Mouse (Mus musculus): ENCODE data around the gene Cnot3. TPM values are rescaled to one million over a fixed set of nuclear protein-coding genes. Genes with fewer than 3 reads are reported as not detected.
"Not testable (repeated sequence)": the region's sequence is repeated elsewhere in the genome, so short reads cannot be mapped to it uniquely, and the experiment has no call there.

Cnot3 gene
- 48.7 and 57.8 TPM in 2 replicates for polyA plus RNA-seq (2015; fragmentation: Nextera tagmentation; extraction: Ambion mirVana)

DNA sequence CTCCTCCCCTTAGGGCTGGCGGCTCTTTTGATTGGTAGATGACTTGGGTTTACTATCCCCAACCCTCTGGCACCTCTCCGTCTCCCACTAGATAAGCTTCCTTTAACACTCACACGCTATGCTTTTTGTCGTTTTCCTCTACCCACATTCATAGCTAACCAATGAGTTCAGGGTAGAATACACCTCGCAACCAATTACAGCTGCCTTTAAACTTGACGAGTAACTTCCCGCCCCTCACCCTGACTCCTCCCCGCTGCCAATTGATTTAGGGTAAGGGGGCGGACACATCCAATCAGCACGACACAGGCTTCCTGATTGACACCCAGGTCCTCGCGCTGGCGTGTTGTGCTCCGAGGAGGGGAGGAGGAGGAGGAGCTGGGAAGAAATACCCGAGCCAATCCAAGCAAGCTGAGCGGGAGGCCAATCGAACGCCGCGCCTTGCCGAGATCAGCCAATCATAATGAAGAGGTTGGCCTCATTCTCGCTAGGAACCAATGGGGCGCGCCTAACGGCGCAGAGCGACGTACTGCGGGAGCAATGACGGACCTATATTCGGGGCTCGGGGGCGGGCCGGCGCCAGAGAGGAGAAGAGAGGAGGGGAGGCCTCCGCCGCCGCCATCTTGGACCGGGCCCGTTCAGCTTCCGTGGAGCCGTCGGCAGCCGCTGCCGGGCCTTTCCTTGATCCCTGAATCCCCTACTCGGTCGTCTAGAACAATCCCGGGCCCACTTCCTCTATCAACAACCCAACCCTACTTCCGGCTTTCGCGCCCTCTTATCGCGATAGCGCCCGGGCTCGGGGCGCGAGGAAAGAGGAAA is at the start of gene Cnot3:
Gene Cnot3 (plus strand): TSS at position 597 of the 816 bp plus-strand sequence.
- Histone ChIP-seq H3K27ac (peak within 1 kb of the TSS; percentile 97), H3K9me3 (no peaks in the 10 kb centered on the region), H3K27me3 (no peaks in the 10 kb centered on the region), H3K4me2 (replicated peaks) (peak within 1 kb of the TSS; percentile 91), H3K9ac (replicated peaks) (peak within 1 kb of the TSS; percentile 98), H3K4me1 (replicated peaks) (peaks cover 41% of the 10 kb centered on the region), H3K4me3 (replicated peaks) (peak within 1 kb of the TSS; percentile 98), H3K36me3 (peaks cover 32% of the 10 kb centered on the region)
- under 1% methylated on average over 56 of the region's 58 CpGs for WGBS
- ATAC-seq: peak; percentile 99

DNA sequence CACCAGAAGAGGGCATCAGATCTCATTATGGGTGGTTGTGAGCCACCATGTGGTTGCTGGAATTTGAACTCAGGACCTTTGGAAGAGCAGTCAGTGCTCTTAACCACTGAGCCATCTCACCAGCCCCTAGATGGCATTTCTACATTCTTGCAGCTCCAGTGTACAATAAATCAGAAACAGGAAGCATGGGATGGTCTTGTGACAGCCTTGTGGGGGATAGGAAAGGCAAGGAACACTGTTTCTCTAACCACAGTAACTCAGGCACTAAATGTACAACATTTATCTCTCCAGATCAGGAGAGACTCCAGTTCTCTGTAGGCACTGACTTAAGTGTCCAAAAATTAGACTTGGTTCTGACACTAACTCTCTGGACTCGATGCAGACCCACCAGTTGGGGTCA is 47.3 kb upstream of the Cnot3 start:
- not testable (repeated sequence) for H3K9me3 ChIP-seq; H3K27me3 ChIP-seq; H3K36me3 ChIP-seq; H3K4me2 ChIP-seq (replicated peaks); H3K4me1 ChIP-seq (replicated peaks); ATAC-seq; H3K9ac ChIP-seq (replicated peaks); H3K27ac ChIP-seq; H3K4me3 ChIP-seq (replicated peaks)
- 70% methylated on average over 1 of the region's 1 CpGs for WGBS

DNA sequence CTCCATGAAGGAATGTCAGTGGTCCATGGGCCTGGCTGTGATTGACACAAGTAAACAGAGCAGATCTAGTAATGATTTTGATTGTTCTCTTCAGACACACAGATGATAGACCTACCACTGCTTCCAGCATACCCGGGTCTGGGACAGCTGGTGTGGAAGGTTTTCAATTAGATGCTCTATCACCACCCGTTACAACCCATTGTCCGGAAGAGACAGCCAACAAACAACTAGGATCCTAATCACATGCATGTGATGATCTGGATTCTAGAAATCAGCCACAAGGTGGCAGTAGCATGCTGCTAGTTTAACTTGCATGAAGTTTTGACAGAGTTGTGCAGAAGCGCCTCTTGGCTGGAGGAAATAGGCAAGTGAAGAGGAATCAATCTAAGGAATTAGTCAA is 43.9 kb upstream of the Cnot3 start:
- H3K27me3 ChIP-seq: no peaks in the 10 kb centered on the region
- H3K9me3 ChIP-seq: no peaks in the 10 kb centered on the region
- no peak overlapping the region for H3K4me2 ChIP-seq (replicated peaks)
- no peaks in the 10 kb centered on the region for H3K36me3 ChIP-seq
- no peaks in the 10 kb centered on the region for H3K4me1 ChIP-seq (replicated peaks)
- WGBS: 16% methylated on average over 4 of the region's 4 CpGs
- peak; percentile 71 for ATAC-seq
- 0 out of 2 replicates have a peak overlapping the region, but pooled peaks have one; percentile 32 for H3K9ac ChIP-seq (replicated peaks)
- no peak overlapping the region for H3K27ac ChIP-seq
- no peak overlapping the region for H3K4me3 ChIP-seq (replicated peaks)

DNA sequence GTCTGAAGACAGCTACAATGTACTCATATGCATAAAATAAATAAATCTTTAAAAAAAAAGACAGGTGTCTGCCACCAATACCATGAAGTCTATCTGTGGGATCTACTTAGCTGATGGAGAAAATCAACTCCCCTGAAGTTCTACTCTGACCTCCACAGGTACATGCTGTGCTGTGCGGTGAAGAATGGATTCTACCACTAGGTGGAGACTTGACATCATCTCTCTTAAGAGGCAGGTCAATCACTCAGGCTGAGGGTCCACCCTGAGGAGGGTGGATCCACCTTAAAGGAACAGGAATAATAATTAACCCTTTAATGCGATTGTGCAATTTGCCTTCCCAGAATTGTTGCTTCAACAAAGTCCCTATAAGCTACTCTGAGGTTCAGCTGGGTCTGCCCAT is 38.3 kb upstream of the Cnot3 start:
- ATAC-seq: no peak
- Histone ChIP-seq H3K9me3 (no peaks in the 10 kb centered on the region), H3K9ac (replicated peaks) (no peak overlapping the region), H3K36me3 (no peaks in the 10 kb centered on the region), H3K4me2 (replicated peaks) (no peak overlapping the region), H3K4me1 (replicated peaks) (no peaks in the 10 kb centered on the region), H3K4me3 (replicated peaks) (no peak overlapping the region), H3K27me3 (no peaks in the 10 kb centered on the region), H3K27ac (no peak overlapping the region)
- WGBS: 24% methylated on average over 2 of the region's 2 CpGs

DNA sequence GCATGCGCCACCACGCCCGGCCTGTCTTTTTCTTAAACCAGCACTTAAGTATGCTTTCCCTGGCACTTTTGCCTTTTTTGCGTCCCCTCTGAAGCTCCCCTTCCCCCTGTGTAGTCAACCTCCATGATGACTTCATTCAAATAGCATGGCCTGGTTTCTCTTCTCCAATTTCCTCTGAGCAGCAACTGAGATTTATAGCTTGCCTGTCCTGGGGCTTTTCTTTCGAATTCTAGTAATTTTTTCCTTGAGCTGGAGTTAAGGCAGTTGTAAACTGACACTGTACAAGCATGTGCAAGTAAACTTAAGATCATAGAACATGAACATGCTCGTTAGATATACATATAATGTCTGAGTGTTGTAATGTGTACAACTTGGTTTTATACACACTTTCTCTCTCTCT is 37.7 kb upstream of the Cnot3 start:
- no peaks in the 10 kb centered on the region for H3K36me3 ChIP-seq
- no peak overlapping the region for H3K4me2 ChIP-seq (replicated peaks)
- no peaks in the 10 kb centered on the region for H3K4me1 ChIP-seq (replicated peaks)
- H3K9ac ChIP-seq (replicated peaks): no peak overlapping the region
- H3K27ac ChIP-seq: no peak overlapping the region
- ATAC-seq: no peak
- H3K4me3 ChIP-seq (replicated peaks): no peak overlapping the region
- WGBS: 85% methylated on average over 6 of the region's 6 CpGs
- no peaks in the 10 kb centered on the region for H3K27me3 ChIP-seq
- H3K9me3 ChIP-seq: no peaks in the 10 kb centered on the region

DNA sequence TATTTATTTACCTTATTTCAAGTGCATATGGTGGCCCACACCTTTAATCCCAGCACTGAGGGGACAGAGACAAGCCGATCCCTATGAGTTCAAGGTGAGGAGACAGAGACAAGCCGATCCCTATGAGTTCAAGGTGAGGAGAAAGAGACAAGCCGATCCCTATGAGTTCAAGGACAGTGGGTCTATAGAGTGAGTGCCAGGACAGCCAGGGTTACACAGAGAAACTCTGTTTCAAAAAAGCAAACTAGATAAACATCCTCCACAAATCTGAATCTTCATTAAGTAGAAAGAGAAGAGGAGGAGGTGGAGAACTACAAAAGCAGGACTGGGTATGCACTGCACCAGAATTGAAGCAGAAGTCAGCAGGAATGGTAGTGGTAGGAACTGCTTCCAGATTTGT is 36.4 kb upstream of the Cnot3 start:
- ATAC-seq: no peak
- H3K27me3 ChIP-seq: no peaks in the 10 kb centered on the region
- no peak overlapping the region for H3K27ac ChIP-seq
- no peaks in the 10 kb centered on the region for H3K9me3 ChIP-seq
- H3K4me3 ChIP-seq (replicated peaks): no peak overlapping the region
- H3K9ac ChIP-seq (replicated peaks): no peak overlapping the region
- 88% methylated on average over 3 of the region's 3 CpGs for WGBS
- no peaks in the 10 kb centered on the region for H3K36me3 ChIP-seq
- H3K4me1 ChIP-seq (replicated peaks): no peaks in the 10 kb centered on the region
- no peak overlapping the region for H3K4me2 ChIP-seq (replicated peaks)

DNA sequence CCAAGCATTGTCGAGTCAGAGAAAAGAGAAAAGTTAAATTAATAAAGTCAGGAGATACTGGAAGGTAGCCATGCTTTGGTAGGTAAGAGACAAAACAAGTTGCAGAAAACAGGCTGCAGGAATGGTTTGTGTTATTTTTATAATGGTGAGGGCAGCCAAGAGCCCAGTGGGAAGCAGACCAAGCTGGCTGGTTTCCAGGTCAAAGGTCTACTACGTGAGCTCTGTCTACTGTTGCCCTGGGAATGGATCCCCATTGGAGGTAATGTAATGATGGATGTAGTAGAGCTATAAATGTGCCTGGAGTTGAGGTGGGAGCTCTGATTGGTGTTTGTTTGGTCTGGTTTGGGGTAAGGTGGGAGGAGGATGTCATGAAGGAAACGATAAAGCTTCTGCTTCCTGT is 36.0 kb upstream of the Cnot3 start:
- no peaks in the 10 kb centered on the region for H3K27me3 ChIP-seq
- no peak overlapping the region for H3K27ac ChIP-seq
- H3K9ac ChIP-seq (replicated peaks): no peak overlapping the region
- H3K4me3 ChIP-seq (replicated peaks): no peak overlapping the region
- no peaks in the 10 kb centered on the region for H3K4me1 ChIP-seq (replicated peaks)
- 79% methylated on average over 3 of the region's 3 CpGs for WGBS
- no peaks in the 10 kb centered on the region for H3K9me3 ChIP-seq
- ATAC-seq: no peak
- no peaks in the 10 kb centered on the region for H3K36me3 ChIP-seq
- H3K4me2 ChIP-seq (replicated peaks): no peak overlapping the region

DNA sequence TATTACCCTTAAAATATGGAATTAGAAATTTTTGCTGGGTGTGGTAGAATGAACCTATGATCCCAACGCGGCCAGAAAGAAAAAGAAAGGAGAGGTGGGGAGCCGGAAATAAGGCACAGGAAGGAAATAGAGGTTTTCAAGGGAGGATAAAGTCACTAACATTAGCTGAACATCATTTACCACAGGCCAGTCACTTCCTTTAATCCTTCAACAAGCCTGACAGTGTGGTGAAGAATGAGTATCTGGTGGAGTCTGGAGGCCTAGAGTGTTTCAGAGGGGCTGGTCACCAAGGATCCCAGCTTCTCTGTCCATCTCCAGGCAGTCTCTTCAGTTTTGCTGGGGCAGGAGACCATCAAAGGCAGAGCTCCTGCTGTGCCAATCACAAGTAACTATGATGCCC is 34.6 kb upstream of the Cnot3 start:
- H3K4me3 ChIP-seq (replicated peaks): no peak overlapping the region
- no peak for ATAC-seq
- H3K27me3 ChIP-seq: no peaks in the 10 kb centered on the region
- H3K9me3 ChIP-seq: no peaks in the 10 kb centered on the region
- H3K4me1 ChIP-seq (replicated peaks): no peaks in the 10 kb centered on the region
- no peak overlapping the region for H3K27ac ChIP-seq
- H3K36me3 ChIP-seq: no peaks in the 10 kb centered on the region
- H3K4me2 ChIP-seq (replicated peaks): no peak overlapping the region
- no peak overlapping the region for H3K9ac ChIP-seq (replicated peaks)
- WGBS: 91% methylated on average over 3 of the region's 3 CpGs

DNA sequence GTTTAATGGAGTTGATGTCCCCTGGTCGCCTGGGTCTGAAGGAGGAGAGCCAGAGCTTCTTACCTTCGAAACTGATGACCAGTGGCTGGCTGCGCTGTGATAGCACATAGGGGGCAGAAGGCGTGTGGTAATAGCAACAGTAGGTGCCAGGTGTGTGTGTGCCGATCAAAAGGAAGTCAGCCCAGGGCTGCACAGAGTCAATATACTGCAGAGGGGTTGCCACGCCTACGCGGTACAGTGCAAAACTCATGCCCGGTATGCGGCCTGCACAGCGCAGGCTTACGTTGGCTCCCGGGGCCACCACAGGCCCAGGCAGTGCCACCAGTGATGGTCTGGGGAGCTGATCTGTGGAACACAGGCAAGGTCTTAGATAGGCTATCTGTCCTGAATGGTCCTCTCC is 34.1 kb upstream of the Cnot3 start:
- Histone ChIP-seq H3K36me3 (no peaks in the 10 kb centered on the region), H3K27ac (no peak overlapping the region), H3K9me3 (no peaks in the 10 kb centered on the region), H3K9ac (replicated peaks) (no peak overlapping the region), H3K27me3 (no peaks in the 10 kb centered on the region), H3K4me2 (replicated peaks) (no peak overlapping the region), H3K4me3 (replicated peaks) (no peak overlapping the region), H3K4me1 (replicated peaks) (no peaks in the 10 kb centered on the region)
- WGBS: 89% methylated on average over 13 of the region's 13 CpGs
- ATAC-seq: no peak

DNA sequence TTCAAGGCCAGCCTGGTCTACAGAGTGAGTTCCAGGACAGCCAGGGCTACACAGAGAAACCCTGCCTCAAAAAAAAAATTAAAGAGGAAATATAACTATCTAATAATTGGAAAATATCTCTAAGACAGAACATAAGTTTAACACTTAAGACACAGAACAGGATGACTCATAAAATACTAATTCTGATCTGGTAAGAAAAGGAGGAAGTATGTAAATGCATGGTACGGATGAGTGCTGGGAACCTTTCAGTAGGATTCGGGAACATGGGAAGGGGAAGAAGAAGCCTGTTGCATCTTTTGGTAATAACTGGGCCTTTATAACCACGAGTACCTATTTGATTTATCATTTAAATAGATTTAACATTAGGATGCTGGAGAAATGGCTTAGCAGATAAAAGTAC is 31.0 kb upstream of the Cnot3 start:
- H3K9ac ChIP-seq (replicated peaks): no peak overlapping the region
- no peaks in the 10 kb centered on the region for H3K27me3 ChIP-seq
- 88% methylated on average over 3 of the region's 3 CpGs for WGBS
- H3K4me3 ChIP-seq (replicated peaks): no peak overlapping the region
- H3K27ac ChIP-seq: no peak overlapping the region
- peaks cover 12% of the 10 kb centered on the region for H3K4me1 ChIP-seq (replicated peaks)
- H3K9me3 ChIP-seq: no peaks in the 10 kb centered on the region
- no peaks in the 10 kb centered on the region for H3K36me3 ChIP-seq
- ATAC-seq: no peak
- H3K4me2 ChIP-seq (replicated peaks): no peak overlapping the region

DNA sequence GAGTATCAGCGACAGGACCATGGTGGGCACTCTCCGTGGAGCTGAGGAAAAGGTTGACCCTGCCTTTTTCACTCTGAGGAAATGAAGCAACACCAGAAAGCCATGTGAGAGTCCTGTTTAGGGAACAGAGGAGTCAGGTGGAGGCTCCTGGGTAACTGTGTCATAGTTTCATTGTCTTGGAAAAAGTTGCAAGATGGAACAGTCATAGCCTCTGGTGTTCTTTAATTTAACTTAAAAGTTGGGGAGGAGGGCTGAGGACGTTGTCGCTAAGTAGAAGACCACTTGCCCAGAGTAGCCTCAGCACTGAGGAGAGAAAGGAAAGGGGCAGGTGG is 29.0 kb upstream of the Cnot3 start, which contains the start of gene Oscar:
Gene Oscar (minus strand): TSS at position 101 of the 332 bp plus-strand sequence.
- H3K9me3 ChIP-seq: no peaks in the 10 kb centered on the region
- peak within 1 kb of the TSS; percentile 82 for H3K4me3 ChIP-seq (replicated peaks)
- peak within 1 kb of the TSS; percentile 88; the same call in 1 of the 2 replicates for H3K4me2 ChIP-seq (replicated peaks)
- 87% methylated on average over 4 of the region's 4 CpGs for WGBS
- peaks cover 19% of the 10 kb centered on the region for H3K36me3 ChIP-seq
- no peak within 1 kb of the TSS for H3K27ac ChIP-seq
- H3K27me3 ChIP-seq: no peaks in the 10 kb centered on the region
- H3K4me1 ChIP-seq (replicated peaks): peaks cover 12% of the 10 kb centered on the region
- no peak within 1 kb of the TSS for H3K9ac ChIP-seq (replicated peaks)
- ATAC-seq: no peak

DNA sequence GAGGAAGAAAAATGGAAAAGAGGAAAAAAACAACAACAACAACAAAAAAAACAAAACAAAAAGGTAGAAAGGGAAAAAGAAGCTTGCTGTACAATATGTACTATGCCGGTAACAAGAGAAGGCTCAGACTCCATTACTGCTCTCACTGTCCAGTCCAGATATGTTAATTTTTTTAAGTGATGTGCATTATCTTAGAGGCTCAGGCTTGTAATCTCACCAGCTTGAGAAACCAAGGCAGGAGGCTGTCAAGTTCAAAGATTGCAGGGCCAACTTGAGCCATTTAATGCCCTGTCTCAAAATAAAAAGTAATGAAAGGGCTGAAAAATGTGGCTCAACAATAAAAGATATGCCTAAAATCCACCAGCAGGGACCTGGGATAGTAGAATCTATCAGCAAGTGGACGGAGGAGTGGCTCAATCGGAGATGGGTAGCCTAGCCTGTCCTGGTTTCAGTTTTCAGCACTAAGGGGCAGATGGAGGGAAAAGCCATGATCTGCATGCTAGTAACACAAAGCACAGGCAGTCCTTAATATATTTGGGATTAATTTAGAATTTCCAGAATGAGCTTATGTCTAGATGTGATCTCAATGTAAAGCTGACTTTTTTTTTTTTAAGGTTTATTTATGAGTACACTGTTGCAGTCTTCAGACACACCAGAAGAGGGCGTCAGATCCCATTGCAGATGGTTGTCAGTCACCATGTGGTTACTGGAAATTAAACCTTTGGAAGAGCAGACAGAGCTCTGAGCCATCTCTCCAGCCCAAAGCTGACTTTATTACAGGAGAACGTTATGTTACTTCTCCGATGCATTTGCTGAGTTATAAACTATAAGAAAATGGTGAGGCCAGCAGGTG is 28.5 kb upstream of the Cnot3 start:
- Histone ChIP-seq H3K4me1 (replicated peaks) (peaks cover 12% of the 10 kb centered on the region), H3K27me3 (no peaks in the 10 kb centered on the region), H3K4me2 (replicated peaks) (peak overlapping the region; percentile 88; the same call in 1 of the 2 replicates), H3K9ac (replicated peaks) (no peak overlapping the region), H3K4me3 (replicated peaks) (peak overlapping the region; percentile 82), H3K27ac (no peak overlapping the region), H3K9me3 (no peaks in the 10 kb centered on the region), H3K36me3 (peaks cover 24% of the 10 kb centered on the region)
- peak; percentile 62 for ATAC-seq
- 40% methylated on average over 6 of the region's 6 CpGs for WGBS
